Mouse (Mus musculus) cerebellum, adult 18-20 months (tissue): Measurements from ENCODE around the gene Zfp30.
A peak's percentile ranks its signal among the peaks of the same experiment; 100 is the strongest.

Source experiments
- DNase-seq, 2 experiments: peaks; one replicate each; pipeline ENCODE4 v3.0.0; 2021

Zfp30 gene

GRCm38 (mm10) chr7:29783871-29784551, at the start of gene Zfp30:
TSS of gene Zfp30 (plus strand) at chr7:29783998.
- peak; percentile 88 to 90 for DNase-seq

DNA sequence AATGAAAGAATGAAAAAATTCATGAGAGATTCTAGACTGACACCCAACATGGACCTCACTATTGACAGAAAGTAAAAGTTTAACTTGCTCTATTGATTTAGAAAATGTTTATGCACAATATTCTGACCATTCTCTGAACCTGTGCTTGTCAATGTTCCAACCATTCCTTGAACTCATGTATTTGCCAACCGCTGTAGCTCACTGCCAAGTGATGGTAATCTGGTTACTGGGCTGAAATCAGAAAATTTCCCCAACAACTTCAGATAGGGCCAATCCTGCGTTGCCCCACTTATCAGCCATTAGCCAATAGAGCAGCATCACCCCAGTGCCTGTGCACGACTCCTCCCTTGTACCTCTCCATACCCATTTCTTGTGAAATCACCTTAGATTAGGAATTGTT, 41.5 kb upstream of the Zfp30 start:
- DNase-seq = no peak

- DNase-seq = no peak
Observed at GRCm38 (mm10) chr7:29760476-29760875, 23.3 kb upstream of the Zfp30 start.

- no peak for DNase-seq
Observed at GRCm38 (mm10) chr7:29764702-29765101, 19.1 kb upstream of the Zfp30 start.

- peak; percentile 87 to 91 for DNase-seq
Observed at GRCm38 (mm10) chr7:29767058-29767686, 16.6 kb upstream of the Zfp30 start.

DNA sequence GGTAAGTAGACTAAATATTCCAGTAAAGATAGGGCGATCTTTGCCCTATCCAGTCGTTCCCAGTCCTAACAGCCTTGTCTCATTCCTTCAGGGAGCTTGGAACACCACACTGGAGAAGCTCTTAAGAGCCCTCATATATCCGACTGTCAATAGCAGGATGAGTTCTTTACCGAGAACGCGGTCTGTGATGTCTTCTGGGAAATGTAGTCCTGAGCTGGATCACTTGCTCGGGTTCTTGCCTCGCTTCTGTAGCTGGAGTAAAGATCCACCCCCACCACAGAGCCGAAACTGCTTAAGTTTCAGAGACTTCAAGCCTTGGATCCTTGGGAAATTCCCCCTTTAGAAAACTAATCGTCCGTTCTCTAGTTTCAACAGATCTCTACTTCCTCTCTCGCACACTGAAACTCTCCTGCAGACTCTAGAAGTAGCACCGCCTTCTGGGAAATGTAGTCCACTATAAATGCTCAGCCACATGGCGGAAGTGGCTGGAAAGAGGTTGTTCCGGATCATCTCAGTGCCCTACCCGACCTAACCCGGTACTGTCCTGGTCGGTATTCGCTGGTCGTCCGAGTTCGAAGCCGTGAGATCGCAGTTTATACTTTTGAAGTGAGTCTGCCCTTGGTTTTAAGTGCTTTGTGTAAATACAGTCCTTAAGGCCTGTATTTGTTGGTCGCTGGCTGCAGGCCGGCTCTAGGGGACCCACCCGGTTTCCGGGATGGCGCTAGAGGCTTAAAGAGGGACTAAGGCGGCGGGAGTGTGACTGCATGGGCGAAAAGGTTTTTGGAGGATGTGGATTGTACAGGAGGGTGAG, 15.5 kb upstream of the Zfp30 start, which contains the start of gene Zfp84:
Zfp84 (plus strand) TSS at position 463 of the 811 bp plus-strand sequence.
- peak; percentile 84 to 93 for DNase-seq

DNA sequence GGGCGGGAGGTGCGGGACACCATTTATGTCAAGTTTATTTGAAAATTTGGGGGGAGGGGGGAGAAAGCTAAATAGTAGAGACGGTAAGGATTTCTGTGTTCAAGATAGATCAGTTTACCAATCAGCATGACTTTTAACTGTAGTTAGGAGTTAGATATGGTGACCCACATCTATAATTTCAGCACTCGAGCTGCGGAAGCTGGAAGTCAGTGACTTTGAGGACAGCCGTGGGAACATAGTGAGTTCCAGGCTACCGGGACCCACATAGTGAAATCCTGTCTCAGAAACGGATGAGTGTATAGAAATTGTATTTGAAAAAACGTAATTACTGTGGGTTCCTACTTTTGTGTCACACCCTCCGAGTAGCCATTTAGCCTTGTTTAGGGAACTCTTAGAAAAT, 14.8 kb upstream of the Zfp30 start:
- no peak for DNase-seq

GRCm38 (mm10) chr7:29773503-29773902, 10.3 kb upstream of the Zfp30 start:
- no peak for DNase-seq

DNA sequence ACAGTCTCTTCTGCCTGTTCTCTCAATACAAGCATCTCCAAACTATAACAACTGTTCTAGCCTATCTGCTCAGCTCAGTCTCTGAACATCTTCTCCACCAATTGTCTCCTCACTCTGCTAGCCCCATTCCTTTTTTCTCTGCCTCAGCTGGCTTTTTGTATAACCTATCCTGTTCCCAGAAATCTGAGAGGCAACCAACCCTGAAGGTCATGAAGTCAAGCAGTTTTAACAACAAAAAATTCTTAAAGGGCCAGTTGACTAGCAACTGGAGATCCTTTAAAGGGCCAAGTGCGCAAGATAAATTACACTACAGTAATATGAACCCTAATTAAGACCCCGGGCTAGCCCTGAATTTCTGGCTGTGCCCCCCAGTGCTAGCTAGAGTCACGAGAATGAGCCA, 9.4 kb upstream of the Zfp30 start:
- no peak for DNase-seq

GRCm38 (mm10) chr7:29776568-29776967, 7.2 kb upstream of the Zfp30 start:
- no peak for DNase-seq

GRCm38 (mm10) chr7:29777372-29777771, 6.4 kb upstream of the Zfp30 start:
- no peak for DNase-seq

- DNase-seq = no peak
Observed at GRCm38 (mm10) chr7:29785023-29785422, 1.2 kb downstream of the Zfp30 start.

GRCm38 (mm10) chr7:29785888-29786287, 2.1 kb downstream of the Zfp30 start:
- DNase-seq = no peak

DNA sequence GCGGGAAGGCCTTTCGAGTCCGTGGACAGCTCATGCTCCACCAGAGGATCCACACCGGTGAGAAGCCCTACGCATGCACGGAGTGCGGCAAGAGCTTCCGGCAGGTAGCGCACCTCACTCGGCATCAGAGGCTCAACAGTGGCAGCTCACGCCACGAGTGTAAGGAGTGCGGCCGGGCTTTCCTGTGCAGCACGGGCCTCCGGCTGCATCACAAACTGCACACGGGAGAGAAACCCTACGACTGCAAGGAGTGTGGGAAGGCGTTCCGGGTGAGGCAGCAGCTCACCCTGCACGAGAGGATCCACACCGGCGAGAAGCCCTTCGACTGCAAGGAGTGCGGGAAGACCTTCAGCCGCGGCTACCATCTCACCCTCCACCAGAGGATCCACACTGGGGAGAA, 9.1 kb downstream of the Zfp30 start:
- no peak for DNase-seq

GRCm38 (mm10) chr7:29807046-29807445, 23.2 kb downstream of the Zfp30 start:
- no peak for DNase-seq

- no peak for DNase-seq
Observed at GRCm38 (mm10) chr7:29812244-29812643, 28.4 kb downstream of the Zfp30 start.

DNA sequence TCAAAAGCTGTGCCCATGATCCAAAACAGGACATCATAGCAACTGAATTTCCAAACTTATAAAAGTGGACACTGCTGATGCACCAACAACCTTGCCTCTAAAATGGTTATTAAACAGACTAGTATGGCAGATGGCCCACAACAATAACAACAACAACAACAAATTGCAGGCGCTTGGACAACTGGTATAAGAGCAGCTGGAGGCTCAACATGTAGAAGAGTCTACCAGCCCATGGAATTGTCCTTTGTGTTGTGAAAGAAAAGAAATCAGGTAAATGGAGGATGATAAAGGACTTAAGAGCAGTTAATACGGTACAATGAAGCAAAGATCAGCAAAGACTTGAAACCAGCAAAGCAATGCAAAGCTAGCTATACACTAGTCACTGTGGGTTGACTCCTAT, 30.6 kb downstream of the Zfp30 start:
- DNase-seq = no peak

DNA sequence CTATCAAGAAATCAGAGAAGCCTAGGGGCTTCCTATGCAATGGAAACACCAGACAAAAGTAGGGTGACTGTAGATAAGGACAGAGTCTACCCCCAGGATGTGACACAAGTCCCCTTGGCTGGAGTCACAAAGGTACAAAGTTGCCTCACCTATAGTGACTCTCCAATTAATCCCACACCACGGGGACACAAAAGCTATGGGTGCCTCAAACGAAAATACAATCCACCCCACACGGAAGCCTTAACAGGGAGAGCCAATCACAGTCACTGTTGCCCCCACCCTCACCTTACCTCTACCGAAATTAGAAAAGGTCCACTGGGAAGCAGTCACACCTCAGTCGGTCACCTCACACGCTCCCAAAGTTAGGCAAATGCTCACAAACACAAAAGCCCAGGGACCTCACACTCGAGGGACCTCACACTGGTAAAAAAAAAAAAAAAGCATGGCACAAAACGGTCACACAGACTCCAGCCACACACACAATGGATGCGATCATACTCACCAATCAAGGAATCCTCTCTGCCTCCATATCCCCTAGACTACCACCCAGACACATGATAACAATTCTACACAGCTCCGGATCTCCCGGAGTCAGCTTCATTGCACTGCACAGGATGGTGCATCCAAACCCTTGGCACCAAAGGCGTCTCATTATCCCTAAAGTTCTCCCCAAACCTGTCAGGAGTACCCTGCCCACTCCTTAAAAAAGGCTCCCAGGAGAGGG, 31.4 kb downstream of the Zfp30 start:
- no peak for DNase-seq

DNA sequence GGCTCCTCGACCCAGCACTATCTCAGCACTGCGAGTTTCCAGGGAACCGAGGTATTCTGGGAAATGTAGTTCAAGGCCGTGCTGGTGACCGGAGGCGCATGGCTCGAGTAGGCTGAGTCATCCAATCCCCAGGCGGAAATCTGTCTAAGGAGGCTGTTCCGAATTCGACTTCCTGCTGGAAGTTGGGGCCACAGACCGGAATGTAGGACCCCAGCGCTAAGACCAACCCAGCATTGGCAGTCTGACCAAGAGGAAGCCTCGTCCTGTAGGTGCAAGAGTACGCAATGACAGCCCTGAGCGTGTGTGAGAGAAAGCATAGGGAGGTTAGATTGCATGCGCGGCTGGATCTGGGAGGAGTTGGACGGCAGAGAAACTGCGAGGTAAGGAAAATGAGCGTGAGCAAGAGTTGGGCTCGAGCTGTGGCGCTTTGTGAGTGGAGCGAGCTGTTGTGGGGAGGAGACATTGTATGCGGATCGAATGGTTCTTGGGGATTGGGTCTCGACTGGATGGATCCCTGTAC, 32.2 kb downstream of the Zfp30 start, which contains the start of gene Zfp790:
Zfp790 (plus strand) TSS at position 205 of the 520 bp plus-strand sequence.
- DNase-seq = peak; percentile 84 to 95

DNA sequence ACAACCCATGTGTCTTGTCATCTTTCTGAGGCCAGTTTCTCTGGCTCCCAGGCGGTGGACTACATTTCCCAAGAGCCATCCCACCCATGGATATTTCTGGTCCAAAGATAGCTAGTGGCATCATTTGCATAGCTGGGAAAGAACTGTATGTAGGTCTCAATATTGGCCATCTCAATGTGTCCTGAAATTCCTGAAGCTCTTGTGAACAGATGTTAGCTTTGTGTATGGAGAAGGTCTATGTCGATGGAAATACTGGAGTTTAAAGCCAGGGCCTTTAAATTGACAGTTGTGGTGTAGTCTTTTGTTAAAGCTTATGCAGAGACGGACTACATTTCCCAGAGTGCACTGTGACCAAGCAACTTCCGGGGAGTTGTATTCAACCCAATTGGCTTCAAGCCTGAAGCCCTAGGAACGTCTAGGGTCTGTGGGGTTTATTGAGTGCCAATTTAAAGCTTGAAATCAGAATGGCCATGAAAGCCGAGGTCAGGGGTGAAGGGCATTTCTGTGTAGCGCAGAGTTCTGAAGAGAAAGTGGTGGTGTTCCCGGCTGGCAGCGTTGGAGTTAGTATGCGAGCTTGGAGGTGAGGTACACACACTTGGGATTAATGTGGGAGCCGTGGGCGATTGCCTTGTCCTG, 34.9 kb downstream of the Zfp30 start:
- peak; percentile 78 to 89 for DNase-seq

GRCm38 (mm10) chr7:29828001-29828400, 44.2 kb downstream of the Zfp30 start:
- DNase-seq = no peak

DNA sequence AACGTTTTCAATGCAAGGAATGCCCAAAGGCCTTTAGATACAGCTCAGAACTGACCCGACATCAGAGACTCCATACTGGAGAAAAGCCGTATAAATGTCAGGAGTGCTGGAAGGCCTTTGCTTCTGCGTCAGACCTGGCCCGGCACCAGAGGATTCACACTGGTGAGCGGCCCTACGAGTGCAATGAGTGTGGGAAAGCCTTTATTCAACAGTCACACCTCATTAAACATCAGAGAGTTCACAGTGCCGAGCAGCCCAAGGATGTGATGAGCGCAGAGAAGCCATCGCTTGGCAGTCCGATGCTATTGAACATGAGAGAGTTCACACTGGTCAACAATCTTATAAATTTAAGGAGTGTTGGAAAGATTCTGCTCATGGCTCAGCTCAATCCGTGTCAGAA, 46.0 kb downstream of the Zfp30 start:
- no peak for DNase-seq
